Mouse (Mus musculus): ENCODE data around the gene Snx29. TPM values are rescaled to one million over a fixed set of nuclear protein-coding genes. Genes with fewer than 3 reads are reported as not detected.
"Not testable (repeated sequence)": the region's sequence is repeated elsewhere in the genome, so short reads cannot be mapped to it uniquely, and the experiment has no call there.

The Snx29 gene
- total RNA-seq, 2 experiments from 2014 or later = 5.3 to 6.6 TPM

DNA sequence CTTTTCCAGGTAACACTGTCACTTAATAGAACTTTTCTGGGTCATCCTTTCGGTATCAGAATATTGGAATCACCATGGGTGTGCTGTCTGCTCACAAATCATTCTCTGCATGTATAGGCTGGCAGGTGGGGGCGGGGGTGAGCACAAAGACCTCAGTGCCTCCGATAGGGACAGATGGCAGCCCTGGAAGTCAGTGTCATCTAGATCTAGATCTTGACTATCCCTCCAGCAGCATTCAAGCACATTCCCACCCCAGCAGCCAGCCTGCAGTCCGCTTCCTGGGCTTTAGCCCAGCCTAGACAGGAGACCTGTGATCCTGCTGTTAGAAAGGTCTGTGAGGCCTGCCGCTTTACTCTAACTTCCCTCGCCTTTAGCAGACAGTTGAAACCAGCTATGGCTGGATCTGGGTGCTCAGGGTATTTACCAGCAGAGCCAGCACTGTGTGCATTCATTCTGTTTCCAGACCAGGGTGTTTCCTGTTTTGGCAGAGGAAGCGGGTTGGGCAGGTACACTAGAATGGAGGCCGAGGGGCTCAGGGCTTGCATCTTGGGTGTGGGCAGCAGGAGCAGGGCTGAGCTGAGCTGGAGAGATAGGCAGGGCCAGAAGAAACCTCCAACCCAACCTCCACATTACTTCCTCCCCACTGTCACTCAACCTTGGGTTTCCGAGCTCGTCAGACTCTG lies 203.5 kb downstream of the Snx29 start:
- ATAC-seq (replicated peaks; ENCODE audit: poor library complexity) = peak; percentile 95

DNA sequence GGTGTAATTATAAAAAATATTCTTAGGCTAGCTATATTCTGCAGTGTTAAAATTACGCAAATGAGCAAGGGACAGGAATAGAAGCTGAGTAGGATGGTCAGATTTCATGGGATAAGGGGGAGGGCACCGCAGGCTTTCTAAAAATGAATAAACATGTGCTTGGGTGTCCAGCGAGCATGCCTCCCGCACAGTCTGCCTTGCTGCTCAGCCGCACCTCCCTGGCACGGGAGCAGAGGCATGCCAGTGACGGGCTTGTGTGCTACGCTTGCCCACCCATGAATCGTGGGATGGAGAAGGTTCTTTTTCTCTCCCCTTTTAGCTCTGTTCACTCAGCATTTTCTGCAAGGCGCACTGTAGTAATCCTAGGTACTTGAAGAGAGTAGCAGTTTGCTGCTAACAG lies 204.3 kb downstream of the Snx29 start:
- ATAC-seq (replicated peaks; ENCODE audit: poor library complexity) = no peak

DNA sequence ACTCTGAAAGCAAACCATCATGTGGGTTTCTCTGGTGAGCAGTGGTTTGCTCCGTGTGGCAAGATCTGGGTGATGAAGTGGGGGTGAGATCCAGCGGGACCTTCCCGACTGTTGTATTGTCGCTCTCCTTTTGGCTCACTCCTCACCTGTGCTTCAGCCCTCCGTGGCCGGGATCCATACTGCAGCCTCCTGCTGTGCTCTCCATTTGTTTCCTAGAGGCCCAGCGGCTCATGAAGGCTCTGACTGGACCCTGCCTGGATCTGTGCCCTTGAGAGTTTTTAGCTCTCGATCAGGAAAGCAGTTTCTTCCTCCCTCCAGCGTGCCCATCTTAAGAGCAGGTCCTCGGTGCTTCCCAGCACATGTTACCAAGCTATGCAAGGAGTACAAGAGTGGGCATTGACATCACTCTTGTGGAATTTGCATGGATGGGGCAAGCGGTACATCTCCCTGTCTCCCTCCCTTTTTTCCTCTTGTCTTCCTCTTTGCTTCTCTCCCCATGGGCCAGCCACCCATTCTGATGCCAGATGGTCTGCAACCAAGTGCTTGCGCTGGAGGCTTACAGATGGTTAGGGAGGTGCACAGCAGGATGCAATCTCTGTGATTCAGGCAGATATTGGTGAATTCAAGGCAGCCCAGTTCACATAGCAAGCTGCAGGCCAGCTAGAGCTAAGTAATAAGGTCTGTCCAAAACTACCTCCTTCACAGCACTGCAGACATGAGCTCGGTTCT lies 207.9 kb downstream of the Snx29 start:
- ATAC-seq (replicated peaks; ENCODE audit: poor library complexity) = no peak

DNA sequence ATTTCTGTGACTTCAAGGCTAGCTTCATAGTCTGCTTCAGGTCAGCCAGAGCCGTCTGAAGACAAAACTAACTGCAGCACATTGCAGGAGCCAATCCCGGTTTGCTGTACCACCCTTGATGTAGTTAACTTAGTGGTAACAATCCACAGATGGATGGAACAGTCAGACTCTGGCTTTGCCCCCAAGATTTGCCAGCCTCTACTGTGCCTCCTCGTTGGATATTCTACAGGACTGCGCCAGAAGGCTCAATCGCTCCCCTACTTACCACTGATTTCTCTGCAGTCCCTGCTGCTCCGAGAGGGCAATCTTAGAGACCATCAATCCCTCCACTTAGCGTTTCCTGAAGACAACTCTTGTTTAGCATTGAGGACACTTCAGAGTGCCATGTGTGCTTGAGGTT lies 208.7 kb downstream of the Snx29 start:
- ATAC-seq (replicated peaks; ENCODE audit: poor library complexity) = no peak

DNA sequence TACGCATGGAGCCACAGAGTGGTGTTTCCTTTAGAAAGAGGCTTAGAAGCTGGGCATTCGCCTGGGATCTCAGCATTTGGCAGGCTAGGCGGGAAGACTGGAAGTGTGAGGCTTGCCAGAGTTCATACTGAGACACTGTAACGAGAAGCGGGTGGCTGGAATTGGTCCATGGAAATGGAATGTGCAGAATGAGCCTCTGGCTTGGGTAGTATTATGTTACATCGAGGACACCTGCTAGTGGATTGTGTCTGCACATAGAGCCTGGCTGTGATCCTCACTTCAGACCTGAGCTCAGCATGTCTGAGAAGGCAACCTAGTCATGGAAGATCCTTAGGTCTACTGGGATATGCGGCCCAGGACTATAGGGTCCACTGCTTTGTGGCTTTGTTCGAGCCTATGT lies 209.9 kb downstream of the Snx29 start:
- no peak for ATAC-seq (replicated peaks; ENCODE audit: poor library complexity)

DNA sequence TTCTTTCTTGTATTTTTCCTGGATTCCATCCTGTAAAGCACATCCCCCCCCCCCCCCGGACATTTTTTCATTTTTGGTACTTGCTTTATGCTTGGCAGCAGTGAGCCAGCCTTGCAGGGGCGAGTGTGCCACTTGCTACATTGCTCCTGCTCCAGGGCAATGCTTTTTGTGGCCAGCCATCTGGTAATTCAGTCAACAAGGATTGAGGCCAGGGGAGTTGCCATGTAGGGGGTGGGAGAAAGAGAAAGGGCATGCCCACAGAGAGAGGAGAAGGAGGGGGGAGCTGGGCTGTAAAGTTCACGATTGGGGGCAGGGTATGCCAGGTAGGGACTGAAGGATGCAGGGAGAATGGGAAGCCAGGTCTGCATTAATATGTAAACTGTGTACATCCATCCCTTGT lies 210.7 kb downstream of the Snx29 start:
- ATAC-seq (replicated peaks; ENCODE audit: poor library complexity) = no peak

GRCm38 (mm10) chr16:11537663-11538062 lies 215.0 kb downstream of the Snx29 start:
- no peak for ATAC-seq (replicated peaks; ENCODE audit: poor library complexity)

- no peak for ATAC-seq (replicated peaks; ENCODE audit: poor library complexity)
Observed at GRCm38 (mm10) chr16:11538191-11538590, 215.5 kb downstream of the Snx29 start.

DNA sequence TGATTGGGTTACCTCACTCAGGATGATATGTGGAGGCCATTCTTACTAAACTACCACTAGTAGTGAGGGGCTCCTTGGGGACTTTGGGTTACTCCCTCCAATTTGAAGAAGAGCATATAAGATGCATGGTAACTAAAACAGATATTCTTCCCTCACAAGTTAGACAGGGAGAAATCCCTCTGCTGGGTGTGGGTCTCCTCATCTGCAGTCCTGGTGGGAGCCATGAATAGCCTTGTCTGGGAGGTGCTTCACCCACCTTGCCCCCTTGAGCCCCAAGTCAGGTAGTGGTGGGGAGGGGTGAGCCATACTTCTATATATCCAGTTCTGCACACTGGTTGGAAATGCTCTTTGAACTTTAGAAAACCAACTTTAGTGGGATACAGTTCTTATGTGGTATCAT lies 218.3 kb downstream of the Snx29 start:
- no peak for ATAC-seq (replicated peaks; ENCODE audit: poor library complexity)

DNA sequence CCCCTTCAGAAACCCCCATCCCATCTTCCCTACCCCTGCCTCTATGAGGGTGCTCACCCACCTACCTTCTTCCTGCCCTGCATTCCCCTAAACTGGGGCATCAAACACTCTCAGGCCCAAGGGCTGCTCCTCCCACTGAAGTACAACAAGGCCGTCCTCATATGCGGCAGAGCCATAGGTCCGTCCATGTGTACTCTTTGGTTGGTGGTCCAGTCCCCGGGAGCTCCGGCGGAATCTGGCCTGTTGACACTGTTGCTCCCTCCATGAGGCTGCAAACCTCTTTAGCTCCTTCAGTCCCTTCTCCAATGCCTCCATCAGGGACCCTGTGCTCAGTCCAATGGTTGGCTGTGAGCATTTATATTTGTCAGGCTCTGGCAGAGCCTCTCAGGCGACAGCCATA lies 219.1 kb downstream of the Snx29 start:
- no peak for ATAC-seq (replicated peaks; ENCODE audit: poor library complexity)

- no peak for ATAC-seq (replicated peaks; ENCODE audit: poor library complexity)
Observed at GRCm38 (mm10) chr16:11550043-11550725, 227.5 kb downstream of the Snx29 start.

GRCm38 (mm10) chr16:11561714-11562113 lies 239.0 kb downstream of the Snx29 start:
- ATAC-seq (replicated peaks; ENCODE audit: poor library complexity) = no peak

DNA sequence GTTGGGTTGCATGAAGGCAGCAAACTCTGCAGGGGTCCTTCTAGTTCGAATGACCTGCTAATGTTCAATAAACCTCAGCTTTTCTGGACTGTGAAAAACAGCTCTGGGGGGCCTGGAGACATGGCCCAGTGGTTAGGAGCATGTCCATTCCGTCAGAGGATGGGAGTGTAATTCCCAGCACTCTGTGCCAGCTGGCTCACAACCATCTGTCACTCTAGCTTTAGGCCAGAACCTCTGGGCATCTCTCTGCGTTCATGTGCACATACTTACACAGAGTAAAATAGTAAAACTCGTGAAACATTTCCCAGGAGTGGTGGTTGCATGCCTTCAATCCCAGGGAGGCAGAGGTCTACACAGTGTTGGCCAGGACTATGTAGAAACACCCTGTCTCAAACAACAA lies 241.1 kb downstream of the Snx29 start:
- ATAC-seq (replicated peaks; ENCODE audit: poor library complexity) = no peak

- peak; percentile 59 for ATAC-seq (replicated peaks; ENCODE audit: poor library complexity)
Observed at GRCm38 (mm10) chr16:11565126-11565525, 242.4 kb downstream of the Snx29 start.

- ATAC-seq (replicated peaks; ENCODE audit: poor library complexity) = no peak
Observed at GRCm38 (mm10) chr16:11567594-11567993, 244.9 kb downstream of the Snx29 start.

DNA sequence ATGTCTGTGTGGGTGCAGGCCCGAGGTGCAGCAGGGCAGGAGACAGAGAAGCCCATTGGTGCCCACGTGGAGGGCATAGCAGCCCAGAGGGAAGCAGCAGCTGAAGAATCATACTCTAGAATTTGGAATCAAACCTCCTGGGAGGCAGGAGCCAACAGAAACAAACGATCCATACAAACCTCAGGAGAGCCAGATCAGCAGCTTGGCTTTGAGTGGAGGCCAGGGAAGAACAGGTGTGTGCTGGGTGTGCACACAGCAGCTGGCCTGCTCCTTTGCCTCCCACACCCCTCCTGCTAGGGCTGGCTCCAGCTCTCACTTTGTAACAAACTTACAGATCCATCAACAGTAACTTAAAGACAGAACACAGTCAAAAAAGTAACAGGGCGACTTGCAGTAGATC lies 245.4 kb downstream of the Snx29 start:
- ATAC-seq (replicated peaks; ENCODE audit: poor library complexity) = no peak

- no peak for ATAC-seq (replicated peaks; ENCODE audit: poor library complexity)
Observed at GRCm38 (mm10) chr16:11568601-11569000, 245.9 kb downstream of the Snx29 start.

GRCm38 (mm10) chr16:11569127-11569526 lies 246.4 kb downstream of the Snx29 start:
- no peak for ATAC-seq (replicated peaks; ENCODE audit: poor library complexity)

DNA sequence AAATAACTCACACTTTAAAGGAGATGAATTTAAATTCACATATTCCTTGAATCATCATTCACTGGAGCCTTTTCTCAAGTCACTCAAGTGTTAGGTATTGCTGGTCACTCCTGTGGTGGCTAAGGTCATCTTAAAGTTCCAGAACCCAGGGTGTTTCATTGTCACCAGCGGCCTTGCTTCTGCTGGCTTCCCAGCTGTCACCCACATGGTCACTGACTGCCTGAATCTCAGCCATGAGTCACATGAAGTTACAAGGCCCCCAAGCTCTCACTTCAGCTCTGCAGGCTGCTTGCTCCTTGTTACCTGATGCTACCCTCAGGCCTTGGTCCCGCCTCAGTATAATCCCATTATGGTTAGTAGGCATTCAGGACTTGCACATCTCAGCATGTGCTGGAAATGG lies 247.4 kb downstream of the Snx29 start:
- no peak for ATAC-seq (replicated peaks; ENCODE audit: poor library complexity)

- no peak for ATAC-seq (replicated peaks; ENCODE audit: poor library complexity)
Observed at GRCm38 (mm10) chr16:11574517-11574916, 251.8 kb downstream of the Snx29 start.

DNA sequence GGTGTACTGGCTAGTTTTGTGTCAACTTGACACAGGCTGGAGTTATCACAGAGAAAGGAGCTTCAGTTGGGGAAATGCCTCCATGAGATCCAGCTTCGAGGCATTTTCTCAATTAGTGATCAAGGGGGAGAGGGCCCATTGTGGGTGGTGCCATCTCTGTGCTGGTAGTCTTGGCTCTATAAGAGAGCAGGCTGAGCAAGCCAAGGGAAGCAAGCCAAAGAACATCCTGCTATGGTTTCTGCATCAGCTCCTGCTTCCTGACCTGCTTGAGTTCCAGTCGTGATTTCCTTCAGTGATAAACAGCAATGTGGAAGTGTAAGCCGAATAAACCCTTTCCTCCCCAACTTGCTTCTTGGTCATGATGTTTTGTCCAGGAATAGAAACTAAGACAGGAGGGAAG lies 253.0 kb downstream of the Snx29 start:
- not testable (repeated sequence) for ATAC-seq (replicated peaks; ENCODE audit: poor library complexity)
